Mouse (Mus musculus) layer of hippocampus, adult 9-11 months (tissue): Measurements from ENCODE around the gene Kidins220.

Source experiments
- DNase-seq: peaks from one replicate; pipeline ENCODE4 v3.0.0; 2022

The Kidins220 gene

DNA sequence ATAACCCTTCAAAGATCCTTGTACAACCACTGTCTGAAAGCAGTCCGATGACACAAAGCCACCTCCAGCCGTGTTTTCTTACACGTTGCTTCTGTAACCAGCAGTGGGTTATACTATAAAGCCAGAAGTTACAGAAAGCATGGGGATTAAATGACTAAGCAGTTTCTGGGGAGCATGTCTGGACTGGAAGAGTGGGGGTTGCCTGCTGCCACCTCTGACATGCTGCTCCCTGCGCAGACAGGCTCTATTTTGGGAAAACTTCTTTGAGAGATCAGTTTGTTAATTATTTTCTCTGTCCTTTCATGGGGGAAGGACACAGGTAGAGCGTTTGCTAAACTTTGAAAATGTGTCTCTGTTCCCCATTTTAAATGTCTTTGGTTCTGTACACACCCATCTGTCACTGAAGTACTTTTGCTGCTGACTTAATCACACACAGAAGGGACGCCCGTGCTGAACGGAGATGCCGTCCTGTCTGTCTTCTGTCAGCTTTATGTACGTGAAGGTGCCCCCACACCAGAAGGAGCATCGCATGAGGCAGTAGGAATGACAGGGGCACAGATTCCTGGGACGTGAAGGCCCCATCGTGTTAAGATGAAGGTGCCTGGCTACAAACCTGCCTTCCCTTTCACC lies 11.2 kb upstream of the Kidins220 start:
- DNase-seq: peak; percentile 36

DNA sequence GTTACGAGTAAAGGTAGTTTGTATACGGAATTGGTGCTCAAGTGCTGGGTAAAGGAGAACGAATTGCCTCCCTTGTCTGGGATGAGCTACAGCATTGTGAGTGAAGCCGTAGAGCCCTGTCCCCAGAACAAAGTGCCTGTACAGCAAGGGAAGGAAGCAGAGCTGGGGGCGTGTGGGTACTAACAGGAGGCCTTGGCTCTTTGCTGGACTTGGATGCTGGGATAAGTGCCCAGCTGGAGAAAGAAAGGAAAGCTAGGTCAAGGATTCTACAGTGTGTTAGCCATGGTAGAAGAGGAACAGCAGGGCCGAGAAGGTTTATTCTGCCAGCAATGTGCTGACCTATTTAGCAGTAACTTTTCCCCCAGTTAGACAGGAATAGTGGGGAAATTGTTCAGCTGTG lies 9.3 kb upstream of the Kidins220 start:
- DNase-seq: peak; percentile 47

DNA sequence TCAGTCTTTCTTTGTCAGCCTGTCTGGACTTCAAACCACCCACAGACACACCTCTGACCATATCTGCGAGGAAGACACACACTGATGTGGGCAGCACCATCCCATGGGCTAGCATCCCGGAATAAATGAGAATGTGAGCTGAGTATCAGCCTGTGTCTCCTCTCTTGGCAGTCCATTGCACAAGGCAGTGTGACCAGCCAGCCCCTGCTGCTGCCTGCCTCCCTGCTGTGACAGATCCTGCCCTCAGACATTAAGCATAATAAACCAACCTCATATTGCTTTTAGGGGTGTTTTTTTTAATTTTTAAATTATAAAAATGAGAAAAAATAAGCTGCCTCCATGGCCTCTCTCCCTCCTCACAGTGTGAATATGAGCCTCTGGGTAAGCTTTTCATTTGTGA lies 8.7 kb upstream of the Kidins220 start:
- no peak for DNase-seq

DNA sequence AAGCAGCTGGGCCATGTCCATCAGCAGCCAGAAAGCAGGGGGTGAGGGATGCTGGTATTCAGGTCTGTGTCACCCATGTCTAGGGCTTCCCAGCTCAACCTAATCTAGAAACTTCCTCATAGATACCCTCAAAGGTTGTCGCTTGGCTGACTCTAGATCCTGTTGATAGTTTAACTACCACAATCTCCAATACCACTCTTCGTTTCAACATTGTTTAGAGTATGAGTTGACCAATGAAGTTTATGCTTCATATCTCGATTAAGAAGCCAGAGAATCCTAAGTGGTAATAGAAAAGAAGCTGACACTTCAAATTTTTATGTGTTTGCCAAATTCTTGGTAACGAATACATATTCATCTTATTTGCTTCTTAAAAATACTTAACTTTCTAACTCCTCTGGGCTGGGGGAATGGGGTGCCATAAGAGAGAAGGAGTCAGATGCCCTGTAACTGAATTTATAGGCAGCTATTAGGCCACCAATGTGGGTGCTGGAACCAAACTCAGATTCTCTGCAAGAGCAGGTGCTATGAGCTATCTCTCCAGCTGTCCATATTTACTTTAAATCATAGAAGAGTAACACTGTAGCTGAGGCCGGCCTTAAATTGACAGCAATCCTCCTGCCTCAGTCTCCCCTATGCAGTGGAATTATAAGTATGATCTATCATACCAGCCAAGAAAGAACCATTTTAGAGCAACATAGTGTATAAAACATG lies 3.1 kb upstream of the Kidins220 start:
- no peak for DNase-seq

DNA sequence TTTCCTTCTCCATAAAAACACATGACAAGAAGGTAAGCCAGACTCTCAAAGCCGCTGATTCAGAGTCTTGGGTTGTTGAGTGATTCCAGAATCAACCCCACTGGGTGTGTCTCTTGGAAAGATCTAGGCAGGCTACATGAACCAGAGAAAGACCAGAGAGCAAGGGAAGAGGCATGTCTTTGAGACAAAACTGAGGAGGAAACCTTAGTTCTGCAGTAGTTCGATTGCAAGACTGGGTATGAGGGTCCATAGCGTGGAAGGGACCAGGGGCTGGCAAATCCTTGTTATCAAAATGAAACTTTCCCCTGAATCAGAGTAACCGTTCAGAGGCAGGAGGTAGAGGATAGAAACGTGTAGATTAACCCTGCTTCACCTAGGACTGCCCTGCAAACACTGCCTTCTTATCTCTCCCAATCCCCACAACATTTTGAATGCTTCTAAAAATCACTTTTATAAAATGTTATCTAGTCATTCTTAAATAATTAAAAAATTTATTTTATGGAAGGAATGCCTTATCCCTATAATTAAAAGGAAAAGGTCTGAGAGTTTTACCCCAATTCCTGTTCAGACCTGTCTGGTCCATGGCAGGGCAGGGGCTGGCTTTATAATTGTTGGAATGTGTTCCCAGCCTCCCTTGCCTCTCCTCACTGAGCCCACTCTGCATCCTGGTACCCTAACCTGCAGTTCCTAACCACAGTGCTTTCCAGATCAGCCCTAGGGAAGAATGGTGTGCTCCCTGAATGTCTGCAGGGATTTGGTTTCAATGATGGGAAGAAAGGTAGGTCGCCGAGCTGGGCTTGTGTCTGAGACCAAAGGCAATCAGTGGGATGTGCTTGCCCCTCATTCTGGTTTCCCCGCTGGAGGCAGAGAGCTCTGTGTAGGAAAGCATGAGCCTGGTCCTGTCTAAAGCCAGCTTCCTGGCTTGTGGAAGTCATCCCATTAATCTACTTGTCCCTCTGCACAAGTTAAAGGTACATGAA lies 2.1 kb upstream of the Kidins220 start:
- DNase-seq: no peak

DNA sequence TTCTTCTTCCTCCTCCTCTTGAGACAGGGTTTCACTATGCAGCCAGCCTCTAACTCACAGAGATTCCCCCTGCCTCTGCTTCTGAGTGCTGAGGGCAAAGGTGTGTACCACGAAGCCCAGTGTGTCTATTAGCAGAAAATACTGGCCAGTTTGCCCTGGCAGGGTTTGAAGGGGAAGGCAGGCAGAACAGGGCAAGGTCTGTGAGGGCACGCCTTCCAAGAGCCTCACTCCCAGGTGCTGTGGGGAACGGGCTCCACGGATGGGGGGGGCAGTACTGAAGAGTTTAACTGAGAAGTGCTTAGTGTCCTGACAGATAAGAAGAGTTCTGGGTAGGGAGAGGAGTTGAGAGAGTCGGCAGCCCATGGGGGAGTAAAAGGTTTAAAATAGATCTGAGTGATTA lies 1.1 kb upstream of the Kidins220 start:
- no peak for DNase-seq

DNA sequence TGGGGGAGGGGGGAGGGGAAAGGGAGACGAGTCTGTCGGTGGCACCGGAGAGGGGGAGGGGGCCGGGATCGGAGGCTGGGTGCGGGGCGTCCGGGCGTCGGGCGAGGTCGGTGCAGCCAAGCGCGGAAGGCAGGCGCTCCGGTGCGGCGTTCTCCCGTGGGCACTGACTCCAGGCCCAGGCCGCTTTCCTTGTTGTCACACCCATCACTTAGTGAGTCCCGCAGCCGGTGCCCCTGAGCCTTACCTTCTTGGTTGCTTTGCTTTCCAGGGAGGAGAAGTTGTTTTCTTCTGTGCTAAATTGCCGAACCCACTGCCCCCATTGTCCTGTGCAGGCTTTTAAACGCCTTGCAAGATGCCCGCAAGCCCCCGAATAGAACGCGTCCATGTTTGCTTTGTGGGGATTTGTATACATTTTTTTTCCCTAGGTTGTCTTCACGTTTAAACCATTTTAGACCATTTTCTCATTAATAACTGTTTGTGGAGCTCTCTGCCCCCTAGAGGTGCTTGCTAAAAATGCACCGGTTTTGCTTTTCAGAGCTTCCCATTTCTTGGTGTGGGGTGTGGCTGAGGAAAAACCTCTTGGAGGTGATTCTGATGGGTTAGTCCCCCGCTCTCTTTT lies 499 bp downstream of the Kidins220 start:
- DNase-seq: peak; percentile 73

DNA sequence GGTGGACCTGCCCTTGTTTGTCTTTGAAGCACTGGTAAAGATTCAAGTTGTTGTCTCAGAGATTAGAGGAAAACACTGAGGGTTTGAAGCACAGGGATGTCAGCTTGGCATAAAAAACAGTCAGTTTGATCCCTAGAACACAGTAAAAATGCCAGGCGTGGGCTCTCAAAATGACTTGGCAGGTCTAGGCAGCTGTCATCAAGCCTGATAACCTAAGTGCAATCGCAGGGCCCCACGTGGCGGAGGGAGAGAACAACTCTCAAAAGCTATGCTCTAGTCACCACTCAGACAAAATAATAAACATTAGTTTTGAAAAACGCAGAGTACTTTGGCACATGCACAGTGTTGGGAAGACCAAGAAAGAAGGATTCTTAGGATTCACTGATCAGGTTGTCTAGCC lies 10.5 kb downstream of the Kidins220 start:
- peak; percentile 45 for DNase-seq

DNA sequence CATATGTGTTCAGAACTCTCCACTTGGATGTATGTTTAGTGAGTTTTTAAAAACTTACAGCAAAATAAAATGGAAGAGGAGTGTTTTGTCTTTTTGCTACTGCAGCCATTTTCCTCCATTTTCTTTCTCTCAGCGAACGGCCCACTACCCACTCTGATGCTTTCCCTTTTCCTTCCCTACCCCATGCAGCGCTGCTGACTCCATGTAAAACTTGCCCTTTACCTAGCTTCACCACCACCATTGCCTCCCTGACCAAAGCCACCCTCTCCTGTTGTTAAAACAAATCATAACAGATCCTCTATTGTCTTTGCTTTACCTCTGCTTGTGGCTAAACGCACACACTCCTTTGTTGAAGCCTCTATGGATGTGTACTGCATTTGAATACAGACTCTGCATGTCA lies 20.6 kb downstream of the Kidins220 start:
- no peak for DNase-seq

DNA sequence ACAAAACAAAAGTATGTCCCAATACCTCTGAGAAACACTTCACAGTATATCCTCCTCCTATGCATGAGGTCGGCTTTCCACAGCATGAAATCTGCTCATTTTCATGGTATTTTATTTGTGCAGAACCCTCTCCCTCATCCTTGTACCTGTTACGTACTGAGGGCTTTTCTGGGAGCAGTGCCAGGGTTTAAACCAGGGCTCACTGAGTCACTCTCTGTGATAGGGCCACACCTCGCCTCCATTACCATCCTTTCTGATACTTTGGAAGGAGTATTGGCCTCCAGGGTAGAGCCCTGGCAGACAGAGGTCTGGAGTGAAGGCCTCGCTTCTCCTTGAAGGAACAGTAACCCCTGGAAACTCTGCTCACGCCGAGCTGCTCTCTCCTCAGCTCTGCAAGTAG lies 30.6 kb downstream of the Kidins220 start:
- no peak for DNase-seq

DNA sequence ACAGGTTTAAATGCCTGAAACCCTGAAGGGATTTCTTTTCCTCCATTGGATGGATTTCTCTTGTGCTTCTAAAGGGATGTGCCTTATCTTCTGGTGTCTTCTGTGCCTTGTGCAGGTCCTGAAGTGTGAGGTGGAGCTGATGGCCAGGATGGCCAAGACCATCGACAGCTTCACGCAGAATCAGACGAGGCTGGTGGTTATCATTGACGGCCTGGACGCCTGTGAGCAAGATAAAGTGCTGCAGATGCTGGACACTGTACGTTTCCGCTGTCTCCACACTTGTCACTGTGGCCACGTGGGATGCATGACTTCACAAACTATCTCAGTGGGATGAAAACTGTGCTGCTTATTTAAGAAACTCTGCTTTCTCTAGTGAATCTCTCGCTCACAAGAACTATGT lies 35.2 kb downstream of the Kidins220 start:
- no peak for DNase-seq

DNA sequence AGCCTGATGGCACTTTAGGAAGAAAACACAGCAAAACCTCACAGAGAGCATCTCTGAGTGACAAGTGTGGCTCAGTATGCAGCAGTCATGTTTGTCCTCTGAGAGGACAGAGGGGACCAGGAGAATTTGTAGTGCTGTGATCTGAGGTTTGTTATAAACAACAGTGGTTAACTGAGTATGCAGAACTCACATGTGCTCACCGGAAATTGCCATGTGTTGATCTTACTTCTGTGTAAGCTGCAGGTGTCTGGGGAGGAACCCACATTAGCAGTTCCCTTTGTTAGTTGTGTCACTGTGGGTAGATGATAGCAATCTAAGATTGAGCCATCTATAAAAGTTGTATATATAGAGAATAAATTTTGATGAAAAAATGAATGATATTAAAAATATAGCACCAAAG lies 35.7 kb downstream of the Kidins220 start:
- no peak for DNase-seq

DNA sequence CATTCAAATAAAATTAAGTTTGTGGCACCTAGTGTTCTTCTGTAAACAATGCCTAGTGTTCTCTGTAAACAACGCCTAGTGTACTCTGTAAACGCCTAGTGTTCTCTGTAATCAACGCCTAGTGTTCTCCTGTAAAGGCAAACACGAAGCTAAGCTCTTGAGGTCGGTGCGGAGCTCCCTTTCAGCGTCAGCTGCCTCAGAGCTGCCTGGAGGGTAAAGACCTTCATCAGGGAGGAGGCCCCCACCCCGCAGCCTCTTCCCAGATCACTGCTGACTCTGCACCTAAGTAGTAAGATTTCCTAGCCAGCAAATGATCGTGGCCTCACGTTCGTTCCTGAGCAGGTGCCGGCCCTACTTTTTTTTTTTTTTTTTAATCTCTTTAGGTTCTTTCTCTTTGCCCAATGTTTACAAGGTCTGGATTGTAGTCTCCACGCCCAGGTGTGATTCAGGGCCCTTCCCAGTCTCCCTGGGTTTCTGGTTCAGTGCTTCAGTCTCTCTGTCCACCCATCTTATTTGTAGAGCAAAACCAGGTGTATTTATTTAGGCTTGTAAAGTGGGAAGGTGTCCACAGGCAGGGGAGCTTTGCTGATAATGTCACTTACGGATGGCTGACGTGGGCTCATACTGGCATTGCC lies 37.1 kb downstream of the Kidins220 start:
- DNase-seq: no peak

DNA sequence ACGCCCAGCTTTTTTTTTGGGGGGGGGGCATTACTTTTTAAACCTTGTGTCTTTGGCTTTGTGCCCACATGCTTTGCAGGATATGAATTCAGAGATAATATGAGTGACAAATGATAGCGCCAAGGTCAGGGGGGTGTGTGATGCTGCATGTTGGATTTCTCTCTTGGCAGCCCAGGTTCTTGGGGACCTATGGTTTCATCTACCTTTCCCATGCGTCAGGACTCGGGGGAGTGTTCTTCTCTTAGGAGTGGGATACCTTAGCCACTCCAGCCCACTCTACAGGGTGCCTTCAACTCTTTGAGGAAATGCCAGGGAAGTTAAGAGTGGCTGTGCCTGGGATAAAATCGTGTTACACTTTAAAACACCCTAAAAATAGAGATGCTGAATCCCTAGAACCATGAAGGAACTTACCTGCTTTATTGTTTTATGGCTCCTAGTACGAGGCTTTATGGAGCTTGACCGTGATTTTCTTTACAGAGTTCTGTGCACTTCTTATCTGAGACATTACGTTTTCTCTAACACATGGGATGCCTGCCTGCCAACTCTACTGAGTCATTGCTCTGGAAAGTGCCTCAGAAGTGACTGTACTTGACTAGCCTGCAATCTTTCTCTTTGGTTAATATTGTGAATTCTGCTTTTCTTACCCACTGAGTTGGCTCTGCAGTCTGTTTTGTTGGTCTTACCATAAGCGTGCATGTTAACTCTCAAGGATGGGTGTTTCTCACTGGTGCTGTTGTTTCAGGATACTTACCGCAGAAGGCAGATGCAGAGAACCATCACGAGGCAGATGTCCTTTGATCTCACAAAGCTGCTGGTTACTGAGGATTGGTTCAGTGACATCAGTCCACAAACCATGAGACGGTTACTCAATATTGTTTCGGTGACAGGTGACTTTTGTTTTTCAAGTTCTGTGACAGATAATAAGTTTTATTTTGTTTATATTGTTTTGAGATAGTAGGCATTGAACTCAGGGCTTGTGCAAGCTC lies 38.1 kb downstream of the Kidins220 start:
- peak; percentile 47 for DNase-seq

DNA sequence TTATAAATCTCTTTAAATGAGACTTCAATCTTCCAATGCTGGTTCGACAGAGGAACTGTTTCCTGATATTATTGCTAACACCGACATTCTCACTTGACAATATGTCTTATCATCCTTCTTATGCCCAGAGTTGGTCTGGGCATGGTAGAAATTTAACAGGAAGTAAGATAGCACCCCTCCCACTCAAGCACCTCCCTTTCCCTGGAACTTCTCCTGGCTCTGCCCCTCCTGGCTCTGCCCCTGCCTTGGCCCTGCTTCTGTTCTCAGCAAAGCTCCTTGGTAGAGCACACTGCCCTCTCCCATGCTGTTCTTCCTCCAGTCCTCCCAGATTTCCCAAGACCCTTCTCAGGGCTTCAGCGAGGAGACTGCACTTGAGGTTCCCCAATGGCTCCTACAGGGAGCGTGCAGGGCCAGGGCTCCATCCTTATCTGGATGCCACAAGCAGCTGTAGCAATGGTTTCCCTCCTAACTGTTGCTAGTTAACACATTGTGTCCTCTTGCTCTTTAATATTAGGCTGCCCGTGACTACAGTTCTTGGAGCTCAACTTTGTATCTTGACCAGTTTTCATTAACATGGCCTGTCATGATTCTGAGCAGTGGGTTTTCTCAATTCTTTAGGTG lies 39.7 kb downstream of the Kidins220 start:
- DNase-seq: no peak

DNA sequence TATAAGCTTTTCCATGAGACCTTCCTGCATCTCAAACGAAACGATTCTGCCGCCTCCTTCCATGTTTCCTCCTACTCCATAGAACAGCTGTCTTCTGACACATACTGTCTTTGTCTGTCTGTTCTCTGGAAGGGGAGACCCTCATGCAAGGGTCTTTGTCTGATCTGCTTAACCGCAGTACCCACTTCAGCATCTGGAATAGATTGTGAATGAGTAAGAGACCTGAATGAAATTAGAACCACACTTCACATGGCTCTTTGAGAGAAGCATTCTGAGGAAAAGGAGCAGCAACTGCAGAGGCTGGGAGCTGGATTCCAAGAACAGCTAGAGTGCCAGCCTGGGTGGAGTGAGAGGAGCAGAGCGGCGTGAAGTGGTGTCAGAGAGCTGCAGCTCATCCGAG lies 40.2 kb downstream of the Kidins220 start:
- DNase-seq: no peak

DNA sequence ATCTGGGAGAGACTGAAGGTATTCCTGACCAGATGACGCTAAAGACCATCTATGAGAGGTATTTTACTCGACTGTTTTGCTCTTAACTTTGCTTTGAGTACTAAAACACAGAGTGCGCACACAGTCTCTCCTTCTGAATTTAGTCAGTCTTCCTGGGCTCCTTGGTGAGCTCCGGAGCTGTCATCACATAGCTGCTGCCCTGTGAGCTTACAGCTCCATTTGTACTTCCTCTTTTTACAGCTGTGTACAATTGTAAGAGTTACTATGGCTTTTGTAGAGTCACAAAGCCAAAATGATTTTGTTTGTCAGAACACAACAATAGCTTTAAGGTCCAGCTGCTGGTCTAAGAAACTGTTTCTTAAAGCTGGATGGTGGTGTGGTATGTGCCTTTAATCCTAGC lies 42.3 kb downstream of the Kidins220 start:
- no peak for DNase-seq

DNA sequence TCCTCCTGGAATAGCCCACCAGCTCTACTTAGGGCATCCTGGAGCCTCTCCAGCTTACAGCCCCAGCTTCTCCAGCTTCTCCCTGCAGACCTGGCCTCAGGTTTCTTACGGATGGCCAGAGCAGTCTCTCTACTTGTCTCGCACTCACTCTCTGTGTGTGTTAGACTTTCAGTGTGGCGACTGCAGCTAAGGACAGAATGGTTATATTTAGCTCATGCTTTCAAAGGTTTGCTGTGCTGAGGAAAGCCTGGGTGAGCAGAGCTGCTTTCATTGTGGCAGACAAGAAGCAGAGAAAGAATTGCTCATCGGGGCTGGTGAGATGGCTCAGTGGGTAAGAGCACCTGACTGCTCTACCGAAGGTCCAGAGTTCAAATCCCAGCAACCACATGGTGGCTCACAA lies 46.3 kb downstream of the Kidins220 start:
- DNase-seq: no peak

DNA sequence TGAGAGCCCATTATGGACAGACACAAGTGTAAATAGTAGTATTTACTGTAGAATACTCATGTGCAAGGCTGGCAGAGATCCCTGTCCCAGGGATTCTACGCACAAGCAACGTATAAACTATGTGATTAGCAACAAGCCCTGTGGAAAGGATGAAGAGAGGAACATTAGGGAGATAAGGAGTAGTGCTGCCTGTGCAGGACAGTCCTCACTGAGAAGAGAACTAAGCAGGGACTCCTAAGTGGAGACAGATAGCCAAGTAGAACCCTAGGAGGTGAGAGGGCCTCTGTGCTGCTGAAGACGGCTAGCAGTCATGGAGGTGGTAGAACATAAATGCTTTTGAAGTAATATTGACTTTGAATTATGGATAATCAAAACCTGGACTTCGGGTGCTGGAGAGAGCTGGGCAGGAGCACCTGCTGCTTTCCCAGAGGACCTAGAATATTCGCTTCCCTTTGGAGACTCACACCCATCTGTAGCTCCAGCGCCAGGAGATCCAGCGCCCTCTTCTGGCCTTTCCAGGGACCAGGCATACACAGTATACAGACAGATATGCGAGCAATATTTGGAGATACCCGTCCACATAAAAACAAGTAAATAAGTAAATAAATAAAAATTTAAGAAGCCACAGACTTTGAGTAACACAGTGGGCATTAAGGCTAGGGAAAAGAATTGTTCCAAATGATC lies 50.3 kb downstream of the Kidins220 start:
- DNase-seq: no peak

DNA sequence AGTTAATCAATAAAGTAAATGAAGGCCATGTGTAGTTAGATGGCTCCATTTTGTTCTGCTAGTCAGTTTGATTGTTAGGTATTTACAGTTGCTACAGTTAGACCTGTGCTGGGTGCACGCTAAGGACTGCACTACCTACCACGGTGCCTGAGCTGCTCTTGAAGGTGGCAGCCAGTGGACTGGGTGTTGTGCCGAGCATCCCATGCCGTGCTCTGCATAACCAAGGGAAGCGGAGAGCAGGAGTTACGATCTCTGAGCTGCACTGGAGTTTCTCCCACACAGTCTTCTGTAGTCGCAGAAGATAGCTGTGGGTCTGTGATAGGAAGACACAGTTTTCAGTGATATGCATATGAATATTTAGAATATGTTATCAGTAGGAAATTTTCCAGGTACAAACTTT lies 51.6 kb downstream of the Kidins220 start:
- DNase-seq: no peak
